Mouse (Mus musculus) hindbrain, embryonic 16.5 days (tissue): ENCODE data around the gene Ppp1r14b. TPM values are rescaled to one million over a fixed set of nuclear protein-coding genes. Genes with fewer than 3 reads are reported as not detected.

ENCODE experiments used
- ATAC-seq: fragments of 200-750 bp; cut with Nextera tagmentation; 2 replicates; pipeline ENCODE4 v1.8.0; 2017; ENCODE audit warnings: moderate TSS enrichment, moderate library complexity
- H3K27ac ChIP-seq: fragments of 300-500 bp; sonication (generic); 2 replicates; pipeline ENCODE4 v1.5.1; 2014; ENCODE audit warnings: low read depth, mild to moderate bottlenecking, control low read depth, low read length, moderate library complexity
- H3K27me3 ChIP-seq: fragments of 300-500 bp; sonication (generic); replicated peaks from 2 replicates; pipeline ENCODE4 v1.6.1; 2014; ENCODE audit warnings: low read length; ENCODE audit not compliant: control insufficient read depth, insufficient read depth
- H3K36me3 ChIP-seq: fragments of 300-500 bp; sonication (generic); 2 replicates; pipeline ENCODE4 v1.6.1; 2014; ENCODE audit warnings: mild to moderate bottlenecking, low read length, moderate library complexity, mixed read lengths; ENCODE audit not compliant: control insufficient read depth, insufficient read depth
- H3K4me1 ChIP-seq: fragments of 300-500 bp; sonication (generic); 2 replicates; pipeline ENCODE4 v1.6.1; 2014; ENCODE audit warnings: low read depth, low read length; ENCODE audit not compliant: control insufficient read depth, insufficient read depth
- H3K4me2 ChIP-seq: fragments of 300-500 bp; sonication (generic); 2 replicates; pipeline ENCODE4 v1.6.1; 2014; ENCODE audit warnings: mild to moderate bottlenecking, low read length, control low read depth, moderate library complexity
- H3K4me3 ChIP-seq: fragments of 300-500 bp; sonication (generic); 2 replicates; pipeline ENCODE4 v1.5.1; 2014; ENCODE audit warnings: mild to moderate bottlenecking, low read length, control low read depth, moderate library complexity
- H3K9ac ChIP-seq: fragments of 300-500 bp; sonication (generic); 2 replicates; pipeline ENCODE4 v1.6.1; 2014; ENCODE audit warnings: low read depth, mild to moderate bottlenecking, control low read depth, low read length, moderate library complexity
- H3K9me3 ChIP-seq: fragments of 300-500 bp; sonication (generic); 2 replicates; pipeline ENCODE4 v1.6.1; 2014; ENCODE audit warnings: mild to moderate bottlenecking, low read length, moderate library complexity; ENCODE audit not compliant: control insufficient read depth
- WGBS: fragments of 180-500 bp; shearing (Covaris S2); extraction: QIAGEN DNeasy Blood & Tissue Kit; methylation state at CpG from one replicate; pipeline ENCODE4 v1.1.7; 2014; 5-methylcytosine and 5-hydroxymethylcytosine counted together
- polyA plus RNA-seq: library from polyadenylated mRNA; unstranded; fragments of >200 nt; fragmentation: Nextera tagmentation; extraction: Ambion mirVana; gene quantifications from 2 replicates; pipeline ENCODE4 v1.2.1, GENCODE M21; 2015

Ppp1r14b gene
- 89.4 and 96.8 TPM in 2 replicates for polyA plus RNA-seq

DNA sequence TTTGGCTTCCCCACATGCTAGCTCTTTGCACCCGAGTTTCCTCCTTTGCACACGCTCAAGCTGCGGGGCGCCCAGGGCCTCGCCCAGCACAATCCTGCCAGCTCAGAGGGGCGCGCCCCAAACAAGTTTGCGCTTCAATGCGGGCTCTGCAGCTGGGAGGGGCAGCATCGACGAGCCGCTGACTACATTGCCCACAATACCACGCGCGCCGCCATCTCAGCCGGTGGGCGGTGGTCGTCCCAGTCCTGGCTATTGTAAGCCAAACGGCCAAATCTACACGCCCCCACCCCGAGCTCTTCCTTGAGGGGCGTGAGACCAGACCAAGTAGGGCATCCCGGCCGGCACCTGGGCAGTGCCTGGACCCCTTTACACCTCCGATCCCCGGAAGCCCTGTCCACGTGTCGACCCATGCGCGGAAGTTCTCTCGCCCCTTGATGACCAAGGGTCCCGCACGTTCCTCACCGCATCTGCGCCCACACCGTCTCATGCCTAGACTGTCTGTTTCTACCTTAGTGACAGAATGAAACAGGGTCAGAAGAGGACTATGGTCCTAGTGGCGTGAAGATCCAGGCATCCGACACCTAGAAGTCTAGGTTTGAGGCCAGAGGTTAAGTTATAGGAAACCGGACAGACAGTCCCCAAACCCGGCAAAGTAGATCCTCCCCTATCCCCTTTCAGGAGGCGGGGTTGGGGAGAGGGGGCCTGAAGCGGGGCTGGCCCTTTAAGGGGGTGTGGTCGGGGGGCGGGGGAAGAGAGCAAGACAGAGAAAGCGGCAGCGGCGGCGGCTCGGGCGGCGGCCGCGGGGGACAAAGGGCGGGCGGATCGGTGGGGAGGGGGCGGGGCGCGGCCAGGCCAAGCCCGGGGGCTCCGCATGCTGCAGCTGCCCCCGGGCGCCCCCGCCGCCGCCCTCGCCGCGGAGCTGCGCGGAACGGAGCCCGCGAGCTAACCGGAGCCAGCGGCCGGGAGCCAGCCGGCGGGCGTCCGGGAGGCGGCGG lies at the start of gene Ppp1r14b:
TSS of gene Ppp1r14b (plus strand) at position 758 of the 995 bp plus-strand sequence.
- H3K9ac ChIP-seq, result peak within 1 kb of the TSS; percentile 83
- peak within 1 kb of the TSS; percentile 94 for H3K4me2 ChIP-seq
- H3K9me3 ChIP-seq, result no peaks in the 10 kb centered on the region
- peak within 1 kb of the TSS; percentile 58 for H3K4me3 ChIP-seq
- peaks cover 10% of the 10 kb centered on the region for H3K27me3 ChIP-seq
- peaks cover 48% of the 10 kb centered on the region for H3K4me1 ChIP-seq
- H3K27ac ChIP-seq, result peak within 1 kb of the TSS; percentile 95
- peak; percentile 62 for ATAC-seq
- peaks cover 11% of the 10 kb centered on the region for H3K36me3 ChIP-seq
- WGBS, result under 1% methylated on average over 50 of the region's 84 CpGs

DNA sequence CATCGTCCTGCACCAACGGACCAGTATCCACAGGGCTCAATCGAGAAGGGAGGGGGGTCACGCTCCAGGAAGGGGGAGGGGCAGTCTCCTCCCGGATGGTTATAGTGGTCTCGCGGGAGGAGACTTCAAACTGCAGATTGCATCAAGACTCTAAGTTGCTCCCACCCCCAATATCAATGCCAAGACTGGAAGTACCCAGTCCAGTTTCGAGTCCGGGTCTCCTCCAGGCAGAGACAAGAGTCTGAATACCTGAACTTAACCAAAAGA lies 49.5 kb upstream of the Ppp1r14b start, which contains the start of gene Catsperz:
TSS of gene Catsperz (minus strand) at position 74 of the 267 bp plus-strand sequence.
- Histone ChIP-seq H3K27ac (no peak within 1 kb of the TSS), H3K36me3 (no peaks in the 10 kb centered on the region), H3K4me2 (peak within 1 kb of the TSS; percentile 29), H3K4me3 (peak within 1 kb of the TSS; percentile 2; the same call in 1 of the 2 replicates), H3K4me1 (peaks cover 21% of the 10 kb centered on the region), H3K27me3 (peaks cover 57% of the 10 kb centered on the region), H3K9me3 (no peaks in the 10 kb centered on the region), H3K9ac (peak within 1 kb of the TSS; percentile 1; the same call in 1 of the 2 replicates)
- no peak for ATAC-seq
- WGBS, result 3% methylated on average over 9 of the region's 9 CpGs

DNA sequence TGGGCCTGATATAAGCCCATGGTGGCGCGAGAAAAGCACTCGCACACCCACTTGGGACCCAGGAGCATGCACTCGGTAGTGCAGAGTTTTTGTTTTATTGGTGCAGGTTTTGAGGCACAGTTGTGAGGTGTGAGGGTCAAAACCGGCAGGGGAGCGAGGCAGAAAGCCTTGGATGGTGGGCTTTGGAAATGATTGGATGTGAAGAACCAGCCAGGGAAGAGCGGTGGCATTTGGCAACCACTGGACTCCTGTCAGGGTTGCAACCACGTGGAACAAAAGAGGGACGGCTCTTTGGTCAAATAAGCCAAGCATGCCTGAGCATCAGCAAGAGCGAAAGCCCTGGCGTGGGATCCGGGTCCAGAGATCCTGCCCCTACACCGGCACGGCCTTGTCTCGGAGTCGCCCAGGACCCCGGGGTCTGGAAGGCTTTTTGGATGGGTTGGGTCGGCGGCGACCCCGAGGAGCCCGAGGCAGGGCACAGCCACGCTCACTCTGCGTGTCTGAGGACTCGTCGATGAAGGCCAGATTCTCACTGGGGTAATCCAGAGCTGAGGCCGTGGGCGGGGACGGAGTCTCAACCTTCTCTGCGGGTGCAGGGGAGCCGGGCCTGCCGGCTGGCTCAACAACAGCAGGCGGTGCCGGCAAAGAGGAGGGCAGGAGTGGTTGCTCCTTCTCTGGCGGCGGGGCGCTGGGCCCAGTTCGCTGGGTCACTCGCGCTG lies 49.0 kb upstream of the Ppp1r14b start:
- no peak overlapping the region for H3K27ac ChIP-seq
- H3K36me3 ChIP-seq, result no peaks in the 10 kb centered on the region
- no peaks in the 10 kb centered on the region for H3K9me3 ChIP-seq
- no peak overlapping the region for H3K4me2 ChIP-seq
- WGBS, result 6% methylated on average over 38 of the region's 40 CpGs
- H3K9ac ChIP-seq, result no peak overlapping the region
- H3K27me3 ChIP-seq, result peaks cover 58% of the 10 kb centered on the region
- ATAC-seq, result no peak
- no peak overlapping the region for H3K4me3 ChIP-seq
- peaks cover 16% of the 10 kb centered on the region for H3K4me1 ChIP-seq

DNA sequence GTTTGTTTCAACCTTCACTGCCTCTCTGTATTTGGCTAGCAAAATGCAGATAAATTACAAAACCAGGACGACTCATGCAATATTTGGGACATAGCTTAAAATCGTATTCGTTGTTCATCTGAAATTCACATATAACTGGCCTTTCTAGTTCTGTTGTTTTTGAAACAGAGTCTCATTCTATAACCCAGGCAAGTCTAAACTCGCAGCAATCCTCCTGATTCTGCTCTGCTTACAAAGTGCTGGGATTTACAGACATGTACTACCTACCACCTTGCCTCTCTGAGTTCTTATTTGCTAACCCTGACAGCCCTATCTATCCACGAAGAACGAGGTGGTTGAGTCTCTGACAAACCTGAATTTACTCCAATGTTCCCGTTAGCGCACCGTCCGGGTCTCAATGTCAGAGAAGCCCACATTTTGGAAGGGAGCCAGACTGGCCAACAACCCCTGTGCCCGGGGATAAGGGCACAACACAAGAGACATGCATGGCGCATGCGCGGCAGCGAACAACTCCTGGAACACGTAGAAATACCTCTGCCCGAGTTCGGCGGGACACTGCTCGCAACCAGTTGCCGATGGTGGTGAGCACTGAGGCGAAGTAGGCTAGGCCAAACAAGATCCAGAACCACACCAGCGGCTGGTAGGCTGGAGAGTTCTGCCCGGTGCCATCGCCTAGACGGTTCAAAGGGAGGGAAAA lies 48.1 kb upstream of the Ppp1r14b start:
- H3K4me3 ChIP-seq, result peak overlapping the region; percentile 21
- WGBS, result 13% methylated on average over 26 of the region's 26 CpGs
- H3K36me3 ChIP-seq, result no peaks in the 10 kb centered on the region
- H3K4me1 ChIP-seq, result peaks cover 13% of the 10 kb centered on the region
- H3K9ac ChIP-seq, result no peak overlapping the region
- no peak overlapping the region for H3K27ac ChIP-seq
- H3K4me2 ChIP-seq, result peak overlapping the region; percentile 50
- H3K27me3 ChIP-seq, result peaks cover 61% of the 10 kb centered on the region
- H3K9me3 ChIP-seq, result no peaks in the 10 kb centered on the region
- ATAC-seq, result no peak

DNA sequence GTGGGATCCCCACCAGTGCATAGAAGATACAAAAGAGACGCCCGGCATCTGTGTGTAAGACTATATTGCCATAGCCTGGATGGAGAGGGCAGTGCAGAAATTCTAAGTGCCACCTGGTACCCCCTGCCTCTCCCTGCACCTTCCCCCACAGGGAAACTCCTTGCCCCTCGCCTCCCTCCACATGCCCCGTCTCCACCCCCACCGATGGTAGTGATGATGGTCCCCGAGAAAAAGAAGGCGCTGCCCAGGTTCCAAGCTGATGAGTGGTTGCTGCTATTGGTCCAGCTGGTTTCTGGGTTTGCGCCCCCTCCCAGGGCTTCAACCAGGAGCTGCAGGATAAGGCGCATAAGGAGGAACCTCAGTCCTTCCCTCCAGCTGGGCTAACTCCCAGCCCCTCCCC lies 46.7 kb upstream of the Ppp1r14b start:
- 15% methylated on average over 9 of the region's 9 CpGs for WGBS
- no peak for ATAC-seq

DNA sequence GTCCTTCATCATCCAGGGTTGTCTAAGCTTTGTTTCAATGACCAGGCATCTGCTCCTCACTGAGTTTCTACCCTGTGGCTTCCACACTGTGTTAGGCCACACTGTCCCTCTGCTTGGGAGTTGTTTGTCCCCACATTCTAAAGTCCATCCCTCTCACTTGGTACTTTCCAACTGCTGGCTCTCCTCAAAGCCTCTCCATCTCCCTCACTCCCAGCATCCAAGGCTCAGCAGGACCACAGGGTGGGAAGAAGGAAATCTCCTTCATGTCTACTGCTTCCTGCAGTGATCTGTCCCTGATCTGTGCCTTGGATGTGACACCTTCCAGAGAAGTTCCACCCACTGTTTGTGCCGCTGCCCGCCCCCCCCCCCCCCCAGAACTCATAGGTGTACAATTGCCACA lies 43.8 kb upstream of the Ppp1r14b start:
- ATAC-seq, result no peak
- no peak overlapping the region for H3K27ac ChIP-seq
- no peak overlapping the region for H3K4me3 ChIP-seq
- H3K27me3 ChIP-seq, result peaks cover 56% of the 10 kb centered on the region
- H3K4me1 ChIP-seq, result peaks cover 18% of the 10 kb centered on the region
- no peaks in the 10 kb centered on the region for H3K9me3 ChIP-seq
- WGBS, result 0% methylated on average over 2 of the region's 2 CpGs
- no peaks in the 10 kb centered on the region for H3K36me3 ChIP-seq
- no peak overlapping the region for H3K9ac ChIP-seq
- no peak overlapping the region for H3K4me2 ChIP-seq

More for the DNA sequence above, 46.7 kb upstream of the Ppp1r14b start:
- H3K9me3 ChIP-seq, result no peaks in the 10 kb centered on the region
- no peak overlapping the region for H3K9ac ChIP-seq
- no peaks in the 10 kb centered on the region for H3K36me3 ChIP-seq
- H3K4me3 ChIP-seq, result no peak overlapping the region
- peaks cover 13% of the 10 kb centered on the region for H3K4me1 ChIP-seq
- no peak overlapping the region for H3K4me2 ChIP-seq
- no peak overlapping the region for H3K27ac ChIP-seq
- peaks cover 73% of the 10 kb centered on the region for H3K27me3 ChIP-seq

DNA sequence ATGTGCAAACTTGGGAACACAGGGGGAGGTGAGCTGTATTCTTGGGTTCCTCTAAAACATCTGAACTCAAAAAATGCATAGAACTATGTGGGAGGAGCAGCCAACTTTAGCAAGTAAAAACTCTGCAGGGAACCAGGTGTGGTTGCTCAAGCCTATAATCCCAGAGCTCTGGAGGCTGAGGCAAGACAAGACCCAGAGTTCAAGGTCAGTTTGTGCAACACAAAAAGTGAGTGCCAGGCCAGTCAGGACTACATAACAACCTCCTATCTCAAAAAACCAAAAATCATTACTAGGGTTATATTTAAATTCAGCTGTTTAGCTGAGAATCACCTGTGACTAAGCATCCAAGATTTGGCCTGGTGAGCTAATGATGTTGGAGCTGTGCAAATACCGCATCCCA lies 42.8 kb upstream of the Ppp1r14b start:
- Histone ChIP-seq H3K4me3 (no peak overlapping the region), H3K27ac (no peak overlapping the region), H3K9ac (no peak overlapping the region), H3K9me3 (no peaks in the 10 kb centered on the region), H3K36me3 (no peaks in the 10 kb centered on the region), H3K4me2 (no peak overlapping the region), H3K4me1 (peaks cover 14% of the 10 kb centered on the region), H3K27me3 (peaks cover 53% of the 10 kb centered on the region)
- ATAC-seq, result no peak
- 57% methylated on average over 1 of the region's 1 CpGs for WGBS

DNA sequence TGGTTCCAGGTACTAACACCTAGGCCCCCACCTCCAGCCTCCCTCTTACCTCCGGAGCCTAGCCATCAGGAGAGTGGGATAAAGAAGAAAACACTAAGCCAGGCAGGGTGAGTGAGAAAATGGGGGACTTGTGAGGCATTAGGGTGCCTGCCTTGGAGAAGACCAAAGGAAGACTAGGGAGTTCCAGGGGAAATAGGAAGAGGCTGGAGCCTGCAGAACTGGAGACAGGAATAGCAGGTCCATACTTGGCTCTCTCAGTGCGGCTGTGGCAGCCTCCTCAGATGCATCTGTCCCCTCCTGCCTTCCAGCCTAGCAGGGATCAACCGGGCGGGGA lies 41.7 kb upstream of the Ppp1r14b start:
- no peaks in the 10 kb centered on the region for H3K36me3 ChIP-seq
- peaks cover 44% of the 10 kb centered on the region for H3K27me3 ChIP-seq
- peak overlapping the region; percentile 74 for H3K9ac ChIP-seq
- peaks cover 14% of the 10 kb centered on the region for H3K4me1 ChIP-seq
- peak overlapping the region; percentile 84 for H3K4me2 ChIP-seq
- ATAC-seq, result no peak
- H3K9me3 ChIP-seq, result no peaks in the 10 kb centered on the region
- H3K4me3 ChIP-seq, result peak overlapping the region; percentile 51
- H3K27ac ChIP-seq, result no peak overlapping the region
- WGBS, result 22% methylated on average over 4 of the region's 4 CpGs
